ENCODE assay signal across 24 mouse cellular contexts in genomic region chr2:55439211-55439610, GRCm38 (mm10). TPM values are rescaled to one million over a fixed set of nuclear protein-coding genes. Genes with fewer than 3 reads are reported as not detected.
DNase-seq lines count a peak whose midpoint lies in the region; ATAC-seq and TF ChIP-seq lines count a peak whose summit lies in the region.
"Had no signal": no experiment of that assay in that cellular context is flagged by ENCODE, and none has a peak within 500 bp of the region (broad histone marks: within the 10 kb centered on the region; RNA-seq: fewer than 3 reads in every experiment).

No protein-coding gene starts in this region.

- ATAC-seq in forebrain, postnatal 0 days: no peak
- no peak for ATAC-seq in hindbrain, embryonic 15.5 days (ENCODE audit: low FRiP score, low read depth)
- no peak for ATAC-seq in hindbrain, embryonic 11.5 days (ENCODE audit: low FRiP score)
- ATAC-seq in neural tube, embryonic 14.5 days (ENCODE audit: low read depth): no peak
- ATAC-seq: activated CD4-positive, CD25-positive, alpha-beta regulatory T cell, adult 4 months; Patski had no signal

- no peaks in the 10 kb centered on the region for H3K27me3 ChIP-seq in forebrain, postnatal 0 days (ENCODE audit: insufficient read depth, low read length)
- peaks cover 54% of the 10 kb centered on the region for H3K27me3 ChIP-seq in forebrain, embryonic 10.5 days (ENCODE audit: poor library complexity, severe bottlenecking)
- no peaks in the 10 kb centered on the region for H3K27me3 ChIP-seq in hindbrain, embryonic 15.5 days
- peaks cover 7% of the 10 kb centered on the region; the same call in 1 of the 2 replicates for H3K27me3 ChIP-seq in hindbrain, embryonic 11.5 days (ENCODE audit: control insufficient read depth, insufficient read depth, low read length)
- H3K27me3 ChIP-seq in neural tube, embryonic 14.5 days (ENCODE audit: control insufficient read depth, insufficient read depth, low read length): peaks cover 2% of the 10 kb centered on the region; the same call in 1 of the 2 replicates

- no peak for DNase-seq in forebrain, postnatal 0 days
- no peak for DNase-seq in forebrain, embryonic 10.5 days (ENCODE audit: extremely low spot score, low spot score)
- DNase-seq in hindbrain, embryonic 11.5 days (ENCODE audit: low spot score): no peak
- DNase-seq in thymus, postnatal 4 days: no peak
- DNase-seq: adrenal gland, postnatal 14 days; cerebellum, adult 18-20 months; embryo, embryonic 11 days; gastrocnemius, postnatal 10 days; heart, adult 2 months; kidney, adult 18-20 months; kidney, postnatal 14 days; lung, postnatal 10 days; thymus, adult 18-20 months had no signal

- no peak for TF ChIP-seq CTCF in forebrain, postnatal 0 days (IDR thresholded peaks at IDR 0.05; ENCODE audit: low read depth)
- TF ChIP-seq CTCF in cortical plate, adult 2 months (IDR thresholded peaks at IDR 0.05; ENCODE audit: extremely low read depth, insufficient read depth, low read length): no peak

- peak overlapping the region; percentile 30 for H3K4me2 ChIP-seq in forebrain, postnatal 0 days (ENCODE audit: low read depth)
- peak overlapping the region; percentile 95 for H3K4me2 ChIP-seq in hindbrain, embryonic 15.5 days
- H3K4me2 ChIP-seq in hindbrain, embryonic 11.5 days (replicated peaks; ENCODE audit: low read depth, low read length): no peak overlapping the region
- H3K4me2 ChIP-seq in neural tube, embryonic 14.5 days (ENCODE audit: low read depth, low read length): peak overlapping the region; percentile 26; the same call in 1 of the 2 replicates
- H3K4me2 ChIP-seq: embryonic facial prominence, embryonic 15.5 days; limb, embryonic 15.5 days had no signal

- H3K9me3 ChIP-seq in forebrain, postnatal 0 days (ENCODE audit: low read length): no peaks in the 10 kb centered on the region
- no peaks in the 10 kb centered on the region for H3K9me3 ChIP-seq in forebrain, embryonic 10.5 days
- no peaks in the 10 kb centered on the region for H3K9me3 ChIP-seq in hindbrain, embryonic 15.5 days
- H3K9me3 ChIP-seq in hindbrain, embryonic 11.5 days (ENCODE audit: control insufficient read depth, low read length): no peaks in the 10 kb centered on the region
- no peaks in the 10 kb centered on the region for H3K9me3 ChIP-seq in neural tube, embryonic 14.5 days (ENCODE audit: control insufficient read depth, low read length)
- H3K9me3 ChIP-seq: embryonic facial prominence, embryonic 15.5 days; limb, embryonic 15.5 days had no signal

- H3K9ac ChIP-seq in forebrain, postnatal 0 days: no peak overlapping the region
- H3K9ac ChIP-seq in hindbrain, embryonic 15.5 days: no peak overlapping the region
- no peak overlapping the region for H3K9ac ChIP-seq in hindbrain, embryonic 11.5 days (ENCODE audit: low read depth, low read length)
- H3K9ac ChIP-seq in neural tube, embryonic 14.5 days (replicated peaks; ENCODE audit: low read depth, low read length): no peak overlapping the region
- H3K9ac ChIP-seq: embryonic facial prominence, embryonic 15.5 days; limb, embryonic 15.5 days had no signal

- peak overlapping the region; percentile 13; the same call in 1 of the 2 replicates for H3K4me3 ChIP-seq in forebrain, postnatal 0 days (ENCODE audit: low read depth, low read length)
- H3K4me3 ChIP-seq in forebrain, embryonic 10.5 days: no peak overlapping the region
- H3K4me3 ChIP-seq in hindbrain, embryonic 15.5 days: peak overlapping the region; percentile 19; the same call in 1 of the 2 replicates
- no peak overlapping the region for H3K4me3 ChIP-seq in hindbrain, embryonic 11.5 days (ENCODE audit: low read depth, low read length)
- H3K4me3 ChIP-seq in cortical plate, adult 2 months (ENCODE audit: insufficient read depth, low read length): peak overlapping the region; percentile 92; the same call in 1 of the 2 replicates
- no peak overlapping the region for H3K4me3 ChIP-seq in neural tube, embryonic 14.5 days (ENCODE audit: low read depth, low read length)
- H3K4me3 ChIP-seq: embryonic facial prominence, embryonic 15.5 days; heart, adult 2 months; limb, embryonic 15.5 days had no signal

- no peak overlapping the region for H3K27ac ChIP-seq in forebrain, postnatal 0 days (ENCODE audit: low read depth, low read length)
- H3K27ac ChIP-seq in forebrain, embryonic 10.5 days: no peak overlapping the region
- no peak overlapping the region for H3K27ac ChIP-seq in hindbrain, embryonic 15.5 days (replicated peaks)
- no peak overlapping the region for H3K27ac ChIP-seq in hindbrain, embryonic 11.5 days (ENCODE audit: low read depth, low read length)
- H3K27ac ChIP-seq in cortical plate, adult 2 months (ENCODE audit: insufficient read depth, low read length): no peak overlapping the region
- H3K27ac ChIP-seq in neural tube, embryonic 14.5 days (ENCODE audit: low read depth, low read length): no peak overlapping the region
- H3K27ac ChIP-seq: embryonic facial prominence, embryonic 15.5 days; heart, adult 2 months; limb, embryonic 15.5 days had no signal

- no peaks in the 10 kb centered on the region for H3K36me3 ChIP-seq in forebrain, postnatal 0 days (ENCODE audit: insufficient read depth)
- H3K36me3 ChIP-seq in forebrain, embryonic 10.5 days (replicated peaks): no peaks in the 10 kb centered on the region
- no peaks in the 10 kb centered on the region for H3K36me3 ChIP-seq in hindbrain, embryonic 15.5 days
- no peaks in the 10 kb centered on the region for H3K36me3 ChIP-seq in hindbrain, embryonic 11.5 days (ENCODE audit: control insufficient read depth, insufficient read depth, low read length)
- H3K36me3 ChIP-seq in neural tube, embryonic 14.5 days (ENCODE audit: control insufficient read depth, insufficient read depth, low read length): no peaks in the 10 kb centered on the region
- H3K36me3 ChIP-seq: embryonic facial prominence, embryonic 15.5 days; limb, embryonic 15.5 days had no signal

- H3K4me1 ChIP-seq in forebrain, postnatal 0 days (ENCODE audit: insufficient read depth): 0 out of 2 replicates have a peak, but pooled peaks cover 12% of the 10 kb centered on the region
- peaks cover 26% of the 10 kb centered on the region for H3K4me1 ChIP-seq in forebrain, embryonic 10.5 days
- H3K4me1 ChIP-seq in hindbrain, embryonic 15.5 days (replicated peaks): peaks cover 16% of the 10 kb centered on the region
- H3K4me1 ChIP-seq in hindbrain, embryonic 11.5 days (replicated peaks; ENCODE audit: control insufficient read depth, insufficient read depth, low read length): 0 out of 2 replicates have a peak, but pooled peaks cover 2% of the 10 kb centered on the region
- no peaks in the 10 kb centered on the region for H3K4me1 ChIP-seq in cortical plate, adult 2 months (ENCODE audit: control insufficient read depth, insufficient read depth, low read length)
- H3K4me1 ChIP-seq in neural tube, embryonic 14.5 days (ENCODE audit: control insufficient read depth, insufficient read depth, low read length): peaks cover 4% of the 10 kb centered on the region; the same call in 1 of the 2 replicates

- TF ChIP-seq POLR2A in cortical plate, adult 2 months (IDR thresholded peaks at IDR 0.05; ENCODE audit: extremely low read depth, insufficient read depth, low read length): no peak

RNA-seq across cellular contexts. Expression of gene Kcnj3, which starts 3.4 kb away (rescaled TPM):
- 20.5 and 22.1 TPM in 2 replicates for total RNA-seq in forebrain, postnatal 0 days (2014; rRNA removed)
- polyA plus RNA-seq in forebrain, postnatal 0 days (2015; fragmentation: Nextera tagmentation; extraction: Ambion mirVana): 3.8 and 5.9 TPM in 2 replicates
- 0.20 and 0.41 TPM in 2 replicates for polyA plus RNA-seq in forebrain, embryonic 10.5 days (2016; fragmentation: Nextera tagmentation; extraction: Ambion mirVana)
- polyA plus RNA-seq in hindbrain, embryonic 15.5 days (2015; fragmentation: Nextera tagmentation; extraction: Ambion mirVana): 6.0 and 7.6 TPM in 2 replicates
- polyA plus RNA-seq in hindbrain, embryonic 11.5 days (2014; fragmentation: Nextera tagmentation; extraction: Ambion mirVana): 0.37 and 1.5 TPM in 2 replicates
- 52.1 and 58.2 TPM in 2 replicates for polyA plus RNA-seq in cortical plate, adult 2 months (2012; rRNA removed)
- polyA plus RNA-seq in neural tube, embryonic 14.5 days (2014; fragmentation: Nextera tagmentation; extraction: Ambion mirVana): 8.1 and 8.4 TPM in 2 replicates
- total RNA-seq: megakaryocyte, adult 5-6 weeks had no signal
- polyA plus RNA-seq: activated CD4-positive, CD25-positive, alpha-beta regulatory T cell, adult 4 months; C2C12; liver, embryonic 16.5 days; Patski; urinary bladder, adult 2 months had no signal

Comparison
In these comparisons a context has a peak if more than half of its experiments do, and no peak if none do; other contexts are left out.
1. H3K4me3 ChIP-seq: peak in forebrain, postnatal 0 days (single experiment), hindbrain, embryonic 15.5 days (single experiment) and cortical plate, adult 2 months (single experiment); none in forebrain, embryonic 10.5 days (single experiment), hindbrain, embryonic 11.5 days (single experiment) and neural tube, embryonic 14.5 days (single experiment).